Mouse (Mus musculus) Patski (cell line): ENCODE results near the gene Gm11565. TPM values are rescaled to one million over a fixed set of nuclear protein-coding genes. Genes with fewer than 3 reads are reported as not detected.
"Not testable (repeated sequence)": the region's sequence is repeated elsewhere in the genome, so short reads cannot be mapped to it uniquely, and the experiment has no call there.

Source experiments
- ATAC-seq: fragments of 100-300 bp; one replicate; pipeline ENCODE4 v1.8.0; 2021
- CTCF ChIA-PET: fragments of 350-600 bp; sonication (Branson Sonifier 250); formaldehyde crosslinking; loops from one replicate; lab custom pipeline; 2022; ENCODE audit warnings: inconsistent platforms; lab: Charles Lee
- POLR2A ChIA-PET: fragments of 350-600 bp; sonication (Branson Sonifier 250); formaldehyde crosslinking; loops from one replicate; lab custom pipeline; 2022; ENCODE audit warnings: antibody characterized with exemption, inconsistent platforms; lab: Charles Lee
- DNase-seq: peaks from one replicate; pipeline ENCODE4 v3.0.0-alpha.2; 2011; ENCODE audit warnings: low read depth, low spot score
- H3K27me3 ChIP-seq: fragments of 371-371 bp; one replicate; pipeline ENCODE4 v1.5.1; 2021
- CTCF ChIP-seq: fragments of 100-300 bp; IDR thresholded peaks from one replicate; pipeline ENCODE4 v1.5.1; 2021
- in situ Hi-C: fragments of 300-500 bp; cut with MboI; formaldehyde crosslinking; loops from 3 replicates; pipeline ENCODE4 v1.11.1; 2018; ENCODE audit warnings: low pct_unique_long_range_greater_than_20kb, mixed read lengths
- polyA plus RNA-seq: library from polyadenylated mRNA; unstranded; gene quantifications from one replicate; pipeline ENCODE4 v1.2.3, GENCODE M21; 2021

Gene Gm11565
- polyA plus RNA-seq: not detected

DNA sequence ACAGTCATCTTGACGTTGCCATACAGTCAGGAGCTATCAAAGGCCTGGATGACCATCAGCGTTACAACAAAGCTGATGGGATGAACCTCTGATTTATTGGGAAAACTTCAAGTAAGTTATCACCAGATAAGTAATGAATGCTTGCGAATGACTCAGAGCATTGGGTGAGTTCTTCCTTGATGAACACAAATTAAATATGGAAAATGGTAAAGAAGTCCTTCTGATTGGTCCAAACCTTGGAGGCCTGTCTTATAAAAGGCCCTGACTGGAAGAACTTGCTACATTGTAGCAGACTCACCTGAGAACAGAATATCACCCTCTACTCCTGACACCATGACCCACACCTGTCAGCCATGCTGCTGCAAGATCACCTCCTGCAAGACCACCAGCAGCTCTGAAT lies at the start of gene Gm11565:
Gene Gm11565 (plus strand): TSS at position 301 of the 400 bp plus-strand sequence.
- POLR2A ChIA-PET: no interaction called here
- no peak for ATAC-seq
- CTCF ChIA-PET: no interaction called here

DNA sequence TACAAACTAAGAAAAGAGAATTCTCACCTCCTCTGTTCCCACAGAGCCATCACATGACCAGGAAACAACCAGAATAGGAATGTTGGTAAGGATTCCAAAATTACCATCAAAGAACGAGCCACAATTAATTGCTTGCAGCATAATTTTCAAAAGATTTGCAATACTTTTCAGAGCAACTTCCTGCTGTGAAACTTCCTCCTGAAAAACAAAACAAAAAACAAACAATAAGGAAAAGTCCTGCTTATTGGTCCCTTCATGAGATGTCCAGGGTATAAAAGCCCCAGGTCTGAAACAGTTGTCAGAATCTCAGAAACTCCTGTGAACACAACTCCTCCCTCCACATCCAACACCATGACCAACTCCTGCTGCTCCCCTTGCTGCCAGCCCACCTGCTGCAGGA lies 41.5 kb upstream of the Gm11565 start, which contains the start of gene Krtap9-1:
Gene Krtap9-1 (plus strand): TSS at position 301 of the 400 bp plus-strand sequence.
- POLR2A ChIA-PET, ATAC-seq, in situ Hi-C loops, CTCF ChIA-PET, DNase-seq: not testable (repeated sequence)
- H3K27me3 ChIP-seq: peaks cover 17% of the 10 kb centered on the region

More for the DNA sequence above, at the start of gene Gm11565:
- in situ Hi-C loops: no loop called here
- DNase-seq: no peak
- TF ChIP-seq CTCF: no peak
- H3K27me3 ChIP-seq: peaks cover 42% of the 10 kb centered on the region

DNA sequence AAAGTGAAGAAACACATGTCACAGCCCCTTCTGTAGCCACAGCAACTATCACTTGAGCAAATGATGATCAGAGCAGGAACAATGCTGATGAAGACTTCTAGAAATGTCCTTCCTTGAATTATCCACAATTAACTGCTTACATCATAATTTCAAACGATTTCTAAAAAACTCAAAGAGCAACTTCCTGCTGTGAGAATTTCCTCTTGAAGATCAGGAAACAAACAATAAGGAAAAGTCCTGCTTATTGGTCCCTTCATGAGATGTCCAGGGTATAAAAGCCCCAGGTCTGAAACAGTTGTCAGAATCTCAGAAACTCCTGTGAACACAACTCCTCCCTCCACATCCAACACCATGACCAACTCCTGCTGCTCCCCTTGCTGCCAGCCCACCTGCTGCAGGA lies 35.7 kb upstream of the Gm11565 start, which contains the start of gene Gm11567:
Gene Gm11567 (plus strand): TSS at position 301 of the 400 bp plus-strand sequence.
- CTCF ChIA-PET, in situ Hi-C loops, ATAC-seq, DNase-seq, POLR2A ChIA-PET: not testable (repeated sequence)
- H3K27me3 ChIP-seq: peaks cover 20% of the 10 kb centered on the region

DNA sequence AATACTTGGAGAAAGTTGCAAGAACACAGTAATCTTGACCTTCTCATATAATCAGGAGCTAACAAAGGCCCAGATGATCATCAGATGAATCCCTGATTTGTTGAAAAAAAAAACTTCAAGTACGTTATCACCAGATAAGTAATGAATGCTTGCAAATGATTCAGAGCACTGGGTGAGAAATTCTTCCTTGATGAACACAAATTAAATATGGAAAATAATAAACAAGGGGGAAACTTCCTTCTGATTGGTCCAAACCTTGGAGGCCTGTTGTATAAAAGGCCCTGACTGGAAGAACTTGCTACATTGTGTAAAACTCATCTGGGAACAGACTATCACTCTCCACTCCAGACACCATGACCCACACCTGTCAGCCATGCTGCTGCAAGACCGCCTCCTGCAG lies 6.9 kb upstream of the Gm11565 start, which contains the start of gene Krtap31-1:
Gene Krtap31-1 (plus strand): TSS at position 301 of the 400 bp plus-strand sequence.
- ATAC-seq (no peak), DNase-seq (no peak)
- CTCF ChIA-PET: no interaction called here
- TF ChIP-seq CTCF: no peak
- in situ Hi-C loops: no loop called here
- H3K27me3 ChIP-seq: peaks cover 4% of the 10 kb centered on the region
- POLR2A ChIA-PET: no interaction called here

DNA sequence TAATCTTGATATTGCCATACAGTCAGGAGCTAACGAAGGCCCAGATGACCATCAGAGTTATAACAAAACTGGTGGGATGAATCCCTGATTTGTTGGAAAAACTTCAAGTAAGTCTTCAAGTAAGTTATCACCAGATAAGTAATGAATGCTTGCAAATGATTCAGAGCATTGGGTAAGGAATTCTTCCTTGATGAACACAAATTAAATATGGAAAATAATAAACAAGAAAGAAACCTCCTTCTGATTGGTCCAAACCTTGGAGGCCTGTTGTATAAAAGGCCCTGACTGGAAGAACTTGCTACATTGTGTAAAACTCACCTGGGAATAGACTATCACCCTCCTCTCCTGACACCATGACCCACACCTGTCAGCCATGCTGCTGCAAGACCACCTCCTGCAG lies 21.4 kb downstream of the Gm11565 start, which contains the start of gene Krtap31-2:
Gene Krtap31-2 (plus strand): TSS at position 301 of the 400 bp plus-strand sequence.
- ChIA-PET POLR2A (no interaction called here), CTCF (no interaction called here)
- no peak for TF ChIP-seq CTCF
- ATAC-seq (no peak), DNase-seq (no peak)
- in situ Hi-C loops: no loop called here
- no peaks in the 10 kb centered on the region for H3K27me3 ChIP-seq

DNA sequence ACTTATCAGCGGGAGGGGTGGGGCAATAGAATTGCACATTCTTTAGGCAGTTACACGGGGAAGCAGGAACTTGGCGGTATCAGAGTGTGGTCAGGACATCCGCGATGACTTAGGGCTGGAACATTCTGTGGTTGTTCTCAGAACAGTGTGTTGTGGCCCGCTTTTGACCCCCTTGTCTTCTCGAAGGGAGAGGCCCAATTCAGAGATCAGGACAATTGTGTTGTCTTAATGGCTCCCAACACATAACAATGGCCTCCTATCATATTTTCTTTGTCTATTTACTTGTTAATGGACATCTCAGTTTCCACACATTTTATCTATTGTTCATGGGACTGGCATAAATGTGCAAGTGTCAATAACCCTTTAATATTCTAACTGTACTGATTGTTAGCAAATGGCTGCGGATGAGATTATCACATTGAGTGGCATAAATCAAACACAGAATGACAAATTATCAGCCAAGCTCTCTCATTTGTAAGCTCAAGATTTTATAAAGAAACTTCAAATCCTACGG lies 23.3 kb downstream of the Gm11565 start:
- ATAC-seq: no peak
- CTCF ChIA-PET: no interaction called here

DNA sequence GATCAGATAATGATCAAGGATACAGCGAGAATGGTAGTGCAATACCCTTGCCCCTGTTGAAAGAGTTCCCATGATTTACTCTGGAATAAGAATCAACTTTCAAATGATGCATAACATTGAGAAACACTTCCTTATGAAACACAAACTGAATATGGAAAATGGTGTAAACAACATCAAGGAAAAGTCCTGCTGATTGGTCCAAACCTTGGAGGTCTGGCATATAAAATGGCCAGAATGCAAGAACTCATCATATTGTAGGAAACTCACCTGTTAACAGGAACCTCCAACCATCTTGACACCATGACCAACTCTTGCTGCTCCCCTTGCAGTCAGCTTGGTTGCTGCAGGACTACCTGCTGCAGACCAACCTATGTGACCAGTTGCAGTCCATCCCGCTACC lies 33.6 kb downstream of the Gm11565 start, which contains the start of gene Krtap9-5:
Gene Krtap9-5 (plus strand): TSS at position 301 of the 400 bp plus-strand sequence.
- ChIA-PET CTCF (no interaction called here), POLR2A (no interaction called here)
- no peak for DNase-seq
- TF ChIP-seq CTCF: no peak
- H3K27me3 ChIP-seq: no peaks in the 10 kb centered on the region
- in situ Hi-C loops: no loop called here
- no peak for ATAC-seq

More for the DNA sequence above, 23.3 kb downstream of the Gm11565 start:
- POLR2A ChIA-PET: no interaction called here
- DNase-seq: no peak
- in situ Hi-C loops: no loop called here
- TF ChIP-seq CTCF: no peak
- H3K27me3 ChIP-seq: peaks cover 3% of the 10 kb centered on the region

DNA sequence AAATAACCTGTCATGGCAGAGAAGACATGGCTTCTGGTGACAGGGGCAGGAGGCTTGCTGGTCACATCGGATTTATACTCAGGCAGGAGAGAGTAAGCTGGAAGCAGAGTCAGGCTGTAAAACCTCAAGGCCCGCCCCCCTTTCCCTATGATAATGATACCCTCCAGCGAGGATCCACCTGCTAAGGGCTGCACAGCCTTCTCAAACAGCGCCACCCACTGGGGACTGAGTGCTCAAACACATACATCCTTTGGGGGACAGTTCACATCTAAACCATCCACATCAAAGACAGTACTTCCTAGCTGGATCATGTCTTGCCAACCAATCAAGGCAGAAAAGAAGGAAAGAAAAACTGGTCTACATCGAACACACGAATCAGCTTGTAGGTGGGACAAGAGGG lies 49.7 kb downstream of the Gm11565 start:
- ChIA-PET CTCF (no interaction called here), POLR2A (no interaction called here)
- in situ Hi-C loops: no loop called here
- H3K27me3 ChIP-seq: no peaks in the 10 kb centered on the region
- TF ChIP-seq CTCF: peak; percentile 54
- no peak for ATAC-seq
- no peak for DNase-seq

Other genes with a start within 250 kb of the Gm11565 start
- not detected for gene Krtap4-6, start 248.8 kb upstream of the Gm11565 start, polyA plus RNA-seq
- gene Gm14190, start 224.0 kb upstream of the Gm11565 start, polyA plus RNA-seq: not detected
- gene Gm14180, start 180.5 kb upstream of the Gm11565 start, polyA plus RNA-seq: not detected
- not detected for gene Gm11595, start 141.8 kb upstream of the Gm11565 start, polyA plus RNA-seq
- gene Krtap4-8, start 134.0 kb upstream of the Gm11565 start, polyA plus RNA-seq: 0.06 TPM
- gene Krtap4-9, start 129.6 kb upstream of the Gm11565 start, polyA plus RNA-seq: not detected
- not detected for gene Gm11596, start 121.3 kb upstream of the Gm11565 start, polyA plus RNA-seq
- not detected for gene Gm11569, start 115.8 kb upstream of the Gm11565 start, polyA plus RNA-seq
- gene Gm11554, start 110.3 kb upstream of the Gm11565 start, polyA plus RNA-seq: not detected
- not detected for gene Krtap4-13, start 104.9 kb upstream of the Gm11565 start, polyA plus RNA-seq
- gene Gm11564, start 99.1 kb upstream of the Gm11565 start, polyA plus RNA-seq: not detected
- not detected for gene 2300003K06Rik, start 76.7 kb upstream of the Gm11565 start, polyA plus RNA-seq
- gene Krtap4-16, start 63.1 kb upstream of the Gm11565 start, polyA plus RNA-seq: not detected
- not detected for gene Gm11568, start 56.8 kb upstream of the Gm11565 start, polyA plus RNA-seq
- gene Gm11559, start 50.3 kb upstream of the Gm11565 start, polyA plus RNA-seq: not detected
- gene Krtap9-1, start 41.4 kb upstream of the Gm11565 start, polyA plus RNA-seq: not detected
- gene Gm11567, start 35.6 kb upstream of the Gm11565 start, polyA plus RNA-seq: not detected
- not detected for gene Krtap31-1, start 6.8 kb upstream of the Gm11565 start, polyA plus RNA-seq
- gene Krtap31-2, start 21.5 kb downstream of the Gm11565 start, polyA plus RNA-seq: not detected
- gene Krtap9-5, start 33.7 kb downstream of the Gm11565 start, polyA plus RNA-seq: not detected
- gene Krtap29-1, start 64.3 kb downstream of the Gm11565 start, polyA plus RNA-seq: not detected
- not detected for gene Krtap16-1, start 71.8 kb downstream of the Gm11565 start, polyA plus RNA-seq
- gene Krtap17-1, start 79.2 kb downstream of the Gm11565 start, polyA plus RNA-seq: not detected
- gene Krt33a, start 101.5 kb downstream of the Gm11565 start, polyA plus RNA-seq: not detected
- 0.18 TPM for gene Krt33b, start 115.1 kb downstream of the Gm11565 start, polyA plus RNA-seq
- gene Krt34, start 126.8 kb downstream of the Gm11565 start, polyA plus RNA-seq: not detected
- gene Krt31, start 135.8 kb downstream of the Gm11565 start, polyA plus RNA-seq: not detected
- not detected for gene Krt32, start 173.5 kb downstream of the Gm11565 start, polyA plus RNA-seq
- not detected for gene Krt35, start 181.5 kb downstream of the Gm11565 start, polyA plus RNA-seq
- not detected for gene Krt36, start 190.9 kb downstream of the Gm11565 start, polyA plus RNA-seq
- gene Krt13, start 206.8 kb downstream of the Gm11565 start, polyA plus RNA-seq: not detected
- gene Krt15, start 221.2 kb downstream of the Gm11565 start, polyA plus RNA-seq: 0.74 TPM
- not detected for gene Krt19, start 233.9 kb downstream of the Gm11565 start, polyA plus RNA-seq